Mouse (Mus musculus): ENCODE data around the gene Iqcf3.

Gene Iqcf3

GRCm38 (mm10) chr9:106471892-106472291, 89.5 kb downstream of the Iqcf3 start:
- DNase-seq (ENCODE audit: low spot score): no peak

GRCm38 (mm10) chr9:106470991-106471750, 90.3 kb downstream of the Iqcf3 start:
- DNase-seq (ENCODE audit: low spot score): no peak

GRCm38 (mm10) chr9:106469776-106470175, 91.7 kb downstream of the Iqcf3 start:
- DNase-seq (ENCODE audit: low spot score): no peak

DNA sequence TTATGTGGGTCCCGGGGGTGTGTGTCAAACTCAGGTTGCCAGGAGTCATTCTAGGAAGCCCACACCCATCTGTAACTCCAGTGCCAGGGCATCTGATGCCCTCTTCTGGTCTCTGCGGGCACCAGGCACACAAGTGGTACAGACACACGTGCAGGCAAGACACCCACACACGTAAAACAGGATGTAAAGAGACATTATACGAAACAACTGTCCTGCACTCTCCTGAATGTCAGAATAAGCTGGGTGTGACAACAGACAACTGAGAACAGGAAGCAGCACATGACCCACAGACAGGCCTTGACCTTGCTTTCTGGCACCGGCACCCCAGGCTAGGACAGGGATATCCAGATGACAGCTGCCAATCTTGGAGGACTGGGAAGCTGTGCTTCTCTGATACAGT, 92.1 kb downstream of the Iqcf3 start:
- no peak for DNase-seq (ENCODE audit: low spot score)

DNA sequence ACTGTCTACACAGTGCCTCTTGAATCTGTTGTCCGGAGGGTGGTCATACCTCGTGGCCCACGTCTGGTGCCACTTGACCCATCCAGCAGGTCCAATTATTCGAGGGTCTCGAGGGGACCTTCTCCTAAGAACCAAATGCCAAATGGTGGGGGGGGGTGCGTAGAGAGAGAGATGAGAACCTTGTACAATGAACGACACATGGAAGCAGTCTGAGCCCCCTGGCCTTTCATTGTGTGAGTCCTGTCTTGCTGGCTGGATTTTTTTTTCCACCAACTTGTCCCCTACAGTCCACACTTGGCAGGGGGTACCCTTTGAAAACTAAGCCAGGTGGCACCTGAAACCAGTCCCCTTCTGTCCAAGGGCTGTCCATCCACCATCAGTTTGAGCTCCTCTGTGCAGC, 93.7 kb downstream of the Iqcf3 start:
- no peak for DNase-seq (ENCODE audit: low spot score)

GRCm38 (mm10) chr9:106466721-106467120, 94.7 kb downstream of the Iqcf3 start:
- DNase-seq (ENCODE audit: low spot score): no peak

GRCm38 (mm10) chr9:106465571-106466200, 95.7 kb downstream of the Iqcf3 start, which contains the start of gene Gpr62:
Gene Gpr62, minus strand, starts transcription at chr9:106465938.
- DNase-seq (ENCODE audit: low spot score): no peak

DNA sequence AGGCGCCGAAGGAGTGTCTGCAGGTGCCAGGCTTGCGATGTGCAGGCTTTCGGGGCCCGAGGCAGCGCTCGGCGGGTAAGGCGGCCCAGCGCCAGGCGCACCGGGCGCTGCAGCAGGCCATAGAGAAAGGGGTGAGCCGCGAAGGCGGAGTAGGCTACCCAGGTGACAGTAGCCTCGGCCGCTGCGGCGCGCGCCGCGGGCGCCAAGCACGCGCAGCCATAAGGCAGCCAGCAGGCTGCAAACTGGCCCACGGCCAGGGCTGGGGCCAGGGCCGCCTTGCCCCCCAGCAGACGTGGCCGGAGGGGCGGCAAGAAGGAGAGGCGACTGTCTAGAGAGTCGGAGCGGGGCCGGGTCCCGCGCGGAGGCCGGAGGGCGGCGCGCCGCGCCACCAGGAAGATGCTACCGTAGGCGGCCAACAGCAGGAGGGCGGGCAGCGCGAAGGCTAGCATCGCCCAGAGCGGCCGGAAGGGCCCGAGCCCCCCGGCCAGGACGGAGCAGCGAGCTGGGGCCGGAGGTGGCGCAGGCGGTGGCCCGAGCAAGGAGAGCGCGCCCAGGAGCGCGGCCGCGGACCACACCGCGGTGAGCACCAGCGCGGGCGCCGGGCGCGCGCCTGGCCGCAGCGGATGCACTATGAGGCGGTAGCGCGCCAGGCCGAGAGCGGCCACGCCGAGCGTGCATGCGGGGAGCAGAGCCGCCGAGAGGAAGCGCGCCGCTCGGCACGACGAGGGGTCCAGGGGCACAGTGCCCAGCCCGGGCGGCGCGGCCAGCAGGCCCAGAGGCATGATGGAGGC, 96.5 kb downstream of the Iqcf3 start:
- DNase-seq (ENCODE audit: low spot score): no peak

DNA sequence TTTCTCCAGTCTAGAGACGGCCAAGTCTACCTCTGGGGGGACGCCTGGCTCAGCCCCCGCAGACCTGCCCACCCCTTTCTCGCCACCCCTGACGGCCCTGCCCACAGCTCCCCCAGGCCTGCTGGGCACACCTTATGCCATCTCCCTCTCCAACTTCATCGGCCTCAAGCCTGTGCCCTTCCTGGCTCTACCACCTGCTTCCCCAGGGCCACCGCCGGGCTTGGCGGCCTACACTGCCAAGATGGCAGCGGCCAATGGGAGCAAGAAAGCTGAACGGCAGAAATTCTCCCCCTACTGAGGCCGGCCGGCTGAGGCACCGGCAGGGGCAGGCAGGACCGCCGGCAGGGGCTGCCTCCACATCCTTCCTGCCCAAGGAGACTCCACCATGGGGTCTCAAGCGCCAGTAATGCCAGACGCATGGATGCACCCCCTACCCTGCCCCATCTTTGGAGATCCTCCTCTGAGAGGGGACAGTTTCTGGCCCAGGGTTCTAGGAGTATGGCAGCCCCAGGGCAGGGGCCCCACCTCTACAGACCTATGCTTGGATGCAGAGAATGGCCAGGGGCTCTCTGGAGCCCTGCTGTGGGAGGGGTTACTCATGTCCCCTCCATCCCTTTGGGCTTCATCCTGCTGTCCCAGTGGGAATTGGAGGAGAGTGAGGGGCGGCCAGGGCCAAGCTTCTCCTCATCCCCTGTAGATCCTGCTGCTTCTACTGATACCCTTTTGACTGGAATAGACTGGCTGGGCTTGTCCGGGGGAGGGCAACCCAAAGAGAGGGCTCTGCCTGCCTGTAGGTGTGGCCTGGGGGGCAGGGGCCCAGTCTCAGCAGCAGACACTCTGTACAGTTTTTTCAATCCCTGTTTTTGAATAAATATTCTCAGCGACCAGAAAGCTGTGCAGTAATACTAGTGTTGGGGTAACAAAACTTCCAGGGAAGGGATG, 98.0 kb downstream of the Iqcf3 start:
- no peak for DNase-seq (ENCODE audit: low spot score)

DNA sequence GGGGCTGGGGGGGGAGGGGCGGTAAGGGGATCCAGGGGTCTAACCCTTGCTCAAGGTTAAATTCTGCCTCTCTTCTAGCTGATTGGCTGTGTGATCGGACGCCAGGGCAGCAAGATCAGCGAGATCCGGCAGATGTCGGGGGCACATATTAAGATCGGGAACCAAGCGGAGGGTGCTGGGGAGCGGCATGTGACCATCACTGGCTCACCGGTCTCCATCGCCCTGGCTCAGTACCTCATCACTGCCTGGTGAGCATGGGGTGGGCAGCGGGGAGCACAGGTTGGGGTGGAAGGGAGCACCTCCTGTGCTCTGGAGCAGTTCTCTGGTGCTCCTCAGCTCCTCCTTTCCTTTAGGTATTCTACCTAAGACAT, 99.0 kb downstream of the Iqcf3 start:
- DNase-seq (ENCODE audit: low spot score): no peak

DNA sequence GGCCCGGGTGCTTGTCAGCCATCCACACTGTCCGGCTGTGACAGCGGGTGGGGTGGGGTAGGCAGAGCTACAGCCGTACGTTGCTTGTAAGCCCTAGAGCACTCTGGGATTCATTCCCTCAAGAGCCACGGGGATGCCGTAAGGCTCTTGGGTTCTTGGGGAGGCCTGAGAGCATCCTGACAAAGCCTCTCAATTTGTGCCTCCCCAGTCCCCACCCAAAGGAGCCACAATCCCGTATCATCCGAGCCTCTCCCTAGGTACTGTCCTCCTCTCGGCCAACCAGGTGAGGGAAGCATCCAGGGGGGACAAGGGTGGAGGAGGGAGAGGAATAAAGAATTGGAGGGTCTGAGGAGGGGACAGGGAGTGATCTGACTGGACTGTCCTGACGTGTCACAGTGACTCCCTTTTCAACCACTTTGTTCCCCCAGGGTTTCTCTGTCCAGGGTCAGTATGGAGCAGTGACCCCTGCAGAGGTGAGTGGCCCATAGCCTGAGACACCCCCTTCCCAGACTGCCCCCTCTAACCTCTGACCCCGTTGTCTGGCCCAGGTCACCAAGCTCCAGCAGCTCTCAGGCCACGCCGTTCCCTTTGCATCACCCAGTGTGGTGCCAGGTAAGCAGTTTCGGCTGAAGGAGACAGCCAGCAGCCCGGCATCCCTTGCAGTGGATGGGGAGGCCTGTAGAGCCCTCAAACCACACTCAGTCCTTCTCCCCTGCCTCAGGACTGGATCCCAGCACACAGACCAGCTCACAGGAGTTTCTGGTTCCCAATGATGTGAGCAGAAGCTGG, 99.6 kb downstream of the Iqcf3 start:
- DNase-seq (ENCODE audit: low spot score): no peak

GRCm38 (mm10) chr9:106461026-106461415, 100.4 kb downstream of the Iqcf3 start:
- no peak for DNase-seq (ENCODE audit: low spot score)

GRCm38 (mm10) chr9:106460401-106461025, 100.9 kb downstream of the Iqcf3 start:
- DNase-seq (ENCODE audit: low spot score): no peak

DNA sequence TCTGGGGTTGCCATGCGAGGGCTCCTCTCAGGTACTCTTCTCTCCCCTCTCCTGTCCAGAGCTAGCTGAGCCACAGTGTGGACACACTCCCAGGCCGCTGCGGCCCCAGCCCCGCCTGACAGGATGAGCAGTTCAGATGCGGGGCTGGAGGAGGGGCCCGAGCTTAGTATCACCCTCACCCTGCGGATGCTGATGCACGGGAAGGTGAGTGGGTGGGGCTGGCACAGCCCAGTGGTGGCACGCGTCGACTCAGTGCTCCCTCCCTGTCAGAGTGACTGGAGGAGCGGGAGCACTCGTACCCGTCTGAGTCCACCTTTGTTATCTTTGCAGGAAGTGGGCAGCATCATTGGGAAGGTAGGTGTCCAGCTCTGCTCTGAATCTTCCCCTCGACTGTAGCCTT, 101.5 kb downstream of the Iqcf3 start:
- no peak for DNase-seq (ENCODE audit: low spot score)

DNA sequence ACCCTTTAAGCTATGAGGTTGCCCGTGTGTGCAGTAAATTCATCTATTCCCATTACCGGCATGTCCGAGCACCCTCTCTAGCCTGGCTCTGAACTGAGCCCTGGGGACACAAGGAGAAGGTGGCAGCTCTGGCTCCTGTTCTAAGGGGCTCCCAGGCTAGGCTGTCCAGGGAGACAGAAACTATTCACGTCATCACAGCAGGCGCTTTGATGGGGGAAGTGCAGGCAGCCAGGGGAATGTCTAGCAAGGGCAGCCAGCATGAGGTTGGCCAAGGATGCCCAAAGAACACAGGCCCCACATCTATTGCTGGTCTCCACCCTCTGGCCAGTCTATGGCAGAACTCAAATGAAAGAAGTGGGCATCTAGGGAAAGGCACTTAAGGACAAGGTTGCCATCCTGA, 103.5 kb downstream of the Iqcf3 start:
- DNase-seq (ENCODE audit: low spot score): no peak

- DNase-seq (ENCODE audit: low spot score): no peak
These were observed 104.3 kb downstream of the Iqcf3 start for GRCm38 (mm10) chr9:106457163-106457559.

- DNase-seq (ENCODE audit: low spot score): no peak
These were observed 104.9 kb downstream of the Iqcf3 start for GRCm38 (mm10) chr9:106456325-106457162.

DNA sequence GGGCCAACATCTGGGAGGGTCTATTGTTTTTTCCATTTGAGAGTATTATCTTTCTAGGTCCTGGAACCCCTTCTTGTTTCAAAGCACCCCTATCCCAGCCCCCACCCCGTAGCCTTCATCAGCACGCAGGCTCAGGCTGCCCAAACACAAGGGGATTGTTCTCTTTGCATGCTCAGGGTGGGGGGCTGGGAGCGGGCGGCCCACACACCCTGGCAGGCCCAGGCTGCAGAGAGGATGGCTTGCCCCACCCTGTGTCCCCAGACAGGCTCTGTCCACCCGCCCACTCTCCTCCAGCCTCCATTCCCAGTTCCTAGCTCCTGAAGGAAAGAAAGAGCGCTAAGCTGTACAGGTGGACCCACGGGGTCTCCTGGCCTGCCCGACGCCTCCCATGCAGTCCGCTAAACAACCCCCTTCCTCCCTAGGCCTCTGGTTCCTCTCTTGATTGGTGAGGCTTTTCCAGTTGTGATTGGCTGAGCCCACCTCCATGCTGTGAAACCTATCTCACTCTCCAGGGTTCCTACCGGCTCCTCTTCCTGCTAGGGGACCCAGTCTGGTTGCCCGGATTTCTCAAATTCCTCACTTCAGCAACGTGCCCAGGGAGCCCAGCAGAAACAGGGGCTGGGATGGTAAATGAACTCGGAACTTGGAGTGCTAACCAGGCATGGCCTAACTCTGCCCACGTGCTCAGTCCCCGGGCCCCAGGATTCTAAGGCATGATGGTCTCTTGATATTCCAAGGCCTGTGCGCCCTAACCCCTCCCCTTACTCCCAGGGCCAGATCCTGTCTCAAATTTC, 106.3 kb downstream of the Iqcf3 start:
- no peak for DNase-seq (ENCODE audit: low spot score)
